Mouse (Mus musculus) hindbrain, embryonic 11.5 days (tissue): Measurements from ENCODE around the gene Rtn4r. TPM values are rescaled to one million over a fixed set of nuclear protein-coding genes. Genes with fewer than 3 reads are reported as not detected.

Source experiments
- ATAC-seq: fragments of 200-750 bp; cut with Nextera tagmentation; 2 replicates; pipeline ENCODE4 v1.8.0; 2017; ENCODE audit warnings: mild to moderate bottlenecking, moderate TSS enrichment, moderate library complexity; ENCODE audit not compliant: low FRiP score
- DNase-seq: peaks from one replicate; pipeline ENCODE4 v3.0.0-alpha.2; 2015; ENCODE audit warnings: low spot score
- H3K27ac ChIP-seq: fragments of 300-500 bp; sonication (generic); 2 replicates; pipeline ENCODE4 v1.5.1; 2014; ENCODE audit warnings: mild to moderate bottlenecking, low read depth, low read length
- H3K27me3 ChIP-seq: fragments of 300-500 bp; sonication (generic); 2 replicates; pipeline ENCODE4 v1.6.1; 2014; ENCODE audit warnings: mild to moderate bottlenecking, low read length, moderate library complexity, mixed read lengths; ENCODE audit not compliant: control insufficient read depth, insufficient read depth
- H3K36me3 ChIP-seq: fragments of 300-500 bp; sonication (generic); 2 replicates; pipeline ENCODE4 v1.6.1; 2014; ENCODE audit warnings: mild to moderate bottlenecking, low read length, moderate library complexity, mixed read lengths; ENCODE audit not compliant: control insufficient read depth, insufficient read depth
- H3K4me1 ChIP-seq: fragments of 300-500 bp; sonication (generic); replicated peaks from 2 replicates; pipeline ENCODE4 v1.6.1; 2014; ENCODE audit warnings: low read length, mixed read lengths; ENCODE audit not compliant: control insufficient read depth, insufficient read depth
- H3K4me2 ChIP-seq: fragments of 300-500 bp; sonication (generic); replicated peaks from 2 replicates; pipeline ENCODE4 v1.6.1; 2014; ENCODE audit warnings: mild to moderate bottlenecking, low read depth, low read length
- H3K4me3 ChIP-seq: fragments of 300-500 bp; sonication (generic); 2 replicates; pipeline ENCODE4 v1.5.1; 2014; ENCODE audit warnings: low read depth, low read length
- H3K9ac ChIP-seq: fragments of 300-500 bp; sonication (generic); 2 replicates; pipeline ENCODE4 v1.6.1; 2014; ENCODE audit warnings: low read depth, low read length
- H3K9me3 ChIP-seq: fragments of 300-500 bp; sonication (generic); 2 replicates; pipeline ENCODE4 v1.6.1; 2016; ENCODE audit warnings: low read length; ENCODE audit not compliant: control insufficient read depth
- WGBS: fragments of 180-500 bp; shearing (Covaris S2); extraction: QIAGEN DNeasy Blood & Tissue Kit; methylation state at CpG from one replicate; pipeline ENCODE4 v1.1.7; 2014; 5-methylcytosine and 5-hydroxymethylcytosine counted together
- polyA plus RNA-seq: library from polyadenylated mRNA; unstranded; fragments of >200 nt; fragmentation: Nextera tagmentation; extraction: Ambion mirVana; gene quantifications from 2 replicates; pipeline ENCODE4 v1.2.1, GENCODE M21; 2014

Gene Rtn4r
- polyA plus RNA-seq, 1 experiment from 2014 or later, result 3.3 TPM

GRCm38 (mm10) chr16:18119031-18119730 is 8.3 kb upstream of the Rtn4r start:
- WGBS, result 23% methylated on average over 8 of the region's 8 CpGs
- no peaks in the 10 kb centered on the region; the same call in 1 of the 2 replicates for H3K4me1 ChIP-seq
- no peak overlapping the region for H3K27ac ChIP-seq
- no peaks in the 10 kb centered on the region for H3K36me3 ChIP-seq
- H3K27me3 ChIP-seq, result no peaks in the 10 kb centered on the region
- ATAC-seq (peak; percentile 76), DNase-seq (peak; percentile 82)
- H3K9ac ChIP-seq, result no peak overlapping the region
- no peak overlapping the region for H3K4me2 ChIP-seq
- H3K9me3 ChIP-seq, result no peaks in the 10 kb centered on the region
- H3K4me3 ChIP-seq, result no peak overlapping the region

- no peak for ATAC-seq
- no peaks in the 10 kb centered on the region for H3K9me3 ChIP-seq
- 57% methylated on average over 2 of the region's 2 CpGs for WGBS
- no peak overlapping the region for H3K9ac ChIP-seq
- no peak for DNase-seq
- peaks cover 17% of the 10 kb centered on the region for H3K27me3 ChIP-seq
- H3K36me3 ChIP-seq, result no peaks in the 10 kb centered on the region
- H3K27ac ChIP-seq, result no peak overlapping the region
- no peak overlapping the region for H3K4me2 ChIP-seq
- no peak overlapping the region for H3K4me3 ChIP-seq
- no peaks in the 10 kb centered on the region; the same call in 1 of the 2 replicates for H3K4me1 ChIP-seq
Measured at GRCm38 (mm10) chr16:18122740-18123139, 4.7 kb upstream of the Rtn4r start.

DNA sequence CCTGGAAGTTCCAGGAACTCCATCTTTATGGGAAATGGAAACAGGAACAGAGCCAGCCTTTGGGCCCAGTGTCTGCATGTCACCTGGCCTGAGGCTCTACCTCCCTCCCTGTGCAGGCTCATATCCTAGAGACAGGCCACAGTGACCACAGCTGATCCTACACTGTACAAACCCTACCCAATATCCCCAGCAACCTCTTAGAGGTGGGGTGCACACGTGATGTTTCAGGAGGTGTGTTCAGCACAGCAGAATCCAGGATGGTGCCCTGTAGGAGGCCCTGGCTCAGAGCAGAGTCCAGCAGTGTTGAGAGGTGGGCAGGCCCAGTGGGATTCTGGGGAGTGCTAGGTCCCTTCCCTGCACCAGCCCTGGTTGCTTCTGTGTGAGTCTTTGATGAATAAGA is 4.0 kb upstream of the Rtn4r start:
- Histone ChIP-seq H3K36me3 (no peaks in the 10 kb centered on the region), H3K9me3 (no peaks in the 10 kb centered on the region), H3K4me1 (peaks cover 6% of the 10 kb centered on the region), H3K27me3 (peaks cover 22% of the 10 kb centered on the region), H3K27ac (no peak overlapping the region), H3K4me2 (no peak overlapping the region), H3K4me3 (no peak overlapping the region), H3K9ac (no peak overlapping the region)
- DNase-seq (no peak), ATAC-seq (no peak)
- WGBS, result 57% methylated on average over 1 of the region's 1 CpGs

DNA sequence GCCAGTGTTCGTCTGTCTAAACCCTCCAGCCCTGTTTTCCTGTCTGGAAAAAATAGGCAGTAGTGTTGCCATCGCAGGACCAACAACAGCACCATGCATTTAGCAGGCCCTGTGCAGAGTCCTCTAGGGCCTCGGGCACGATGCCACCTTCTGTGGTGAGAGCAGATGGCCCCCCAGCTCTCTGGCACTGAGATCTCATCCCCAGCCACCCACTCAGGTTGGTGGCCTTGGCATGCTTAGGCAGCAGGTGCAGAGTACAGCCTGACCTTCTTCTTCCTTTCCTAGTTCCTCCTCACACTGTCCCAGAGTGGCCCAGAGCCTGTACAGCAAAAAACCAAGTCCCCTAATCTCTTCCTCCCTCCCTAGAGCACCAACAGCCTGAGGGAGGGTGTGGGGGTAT is 3.4 kb upstream of the Rtn4r start:
- no peaks in the 10 kb centered on the region for H3K9me3 ChIP-seq
- H3K4me1 ChIP-seq, result peaks cover 6% of the 10 kb centered on the region
- H3K4me3 ChIP-seq, result no peak overlapping the region
- no peaks in the 10 kb centered on the region for H3K36me3 ChIP-seq
- no peak for ATAC-seq
- WGBS, result 85% methylated on average over 4 of the region's 4 CpGs
- no peak overlapping the region for H3K9ac ChIP-seq
- H3K27ac ChIP-seq, result no peak overlapping the region
- H3K27me3 ChIP-seq, result peaks cover 27% of the 10 kb centered on the region
- H3K4me2 ChIP-seq, result no peak overlapping the region
- DNase-seq, result no peak

GRCm38 (mm10) chr16:18124626-18125025 is 2.8 kb upstream of the Rtn4r start:
- 21% methylated on average over 5 of the region's 5 CpGs for WGBS
- Histone ChIP-seq H3K27me3 (peaks cover 32% of the 10 kb centered on the region), H3K9ac (no peak overlapping the region), H3K4me3 (no peak overlapping the region), H3K36me3 (no peaks in the 10 kb centered on the region), H3K4me1 (peaks cover 6% of the 10 kb centered on the region; the same call in 1 of the 2 replicates), H3K9me3 (no peaks in the 10 kb centered on the region), H3K4me2 (no peak overlapping the region), H3K27ac (no peak overlapping the region)
- ATAC-seq (no peak), DNase-seq (no peak)

DNA sequence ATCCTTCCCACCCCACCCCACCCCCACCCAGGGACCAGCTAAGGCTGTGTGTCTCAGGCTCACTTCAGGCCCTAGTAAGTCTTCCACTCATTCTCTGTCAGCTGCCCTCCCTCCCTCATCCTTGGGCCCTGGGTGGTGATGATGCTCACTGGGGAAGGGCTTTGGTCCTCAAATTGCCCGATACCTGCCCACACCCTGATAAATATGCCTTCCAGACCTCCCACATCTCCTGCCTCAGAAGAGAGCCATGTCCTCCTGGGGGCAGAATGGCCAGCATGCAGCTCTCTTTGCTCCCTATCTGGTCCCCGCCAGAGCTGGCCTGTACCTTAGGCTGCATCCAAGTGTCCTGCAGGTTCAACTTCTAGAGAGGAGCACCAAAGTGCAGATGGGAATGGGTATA is 2.3 kb upstream of the Rtn4r start:
- H3K9ac ChIP-seq, result no peak overlapping the region
- no peak overlapping the region for H3K27ac ChIP-seq
- H3K9me3 ChIP-seq, result no peaks in the 10 kb centered on the region
- peaks cover 6% of the 10 kb centered on the region; the same call in 1 of the 2 replicates for H3K4me1 ChIP-seq
- no peak overlapping the region for H3K4me3 ChIP-seq
- 85% methylated on average over 2 of the region's 2 CpGs for WGBS
- peaks cover 32% of the 10 kb centered on the region for H3K27me3 ChIP-seq
- no peak overlapping the region for H3K4me2 ChIP-seq
- ATAC-seq, result no peak
- no peak for DNase-seq
- no peaks in the 10 kb centered on the region for H3K36me3 ChIP-seq

DNA sequence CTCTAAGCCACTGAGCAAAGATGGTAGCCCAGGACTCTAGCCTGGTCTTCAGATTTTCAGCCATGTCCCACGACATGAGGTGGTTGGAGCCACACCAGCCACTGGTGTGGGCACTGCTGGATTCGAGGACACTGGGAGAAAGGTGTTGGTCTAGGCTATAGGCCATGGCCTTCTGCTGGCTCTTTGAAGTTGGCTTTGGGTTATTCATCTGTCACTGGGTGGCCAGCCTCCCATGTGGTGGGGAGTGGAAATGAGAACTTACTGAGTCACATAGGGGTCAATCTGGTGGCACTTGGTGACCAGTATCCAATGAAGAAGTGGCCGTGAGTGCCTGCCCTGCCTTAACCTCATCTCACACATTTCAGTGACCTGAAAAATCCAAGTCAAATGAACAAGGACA is 1.2 kb upstream of the Rtn4r start:
- 81% methylated on average over 3 of the region's 3 CpGs for WGBS
- peaks cover 6% of the 10 kb centered on the region; the same call in 1 of the 2 replicates for H3K4me1 ChIP-seq
- no peaks in the 10 kb centered on the region for H3K9me3 ChIP-seq
- peaks cover 32% of the 10 kb centered on the region for H3K27me3 ChIP-seq
- ATAC-seq, result no peak
- no peak overlapping the region for H3K4me3 ChIP-seq
- DNase-seq, result no peak
- H3K27ac ChIP-seq, result no peak overlapping the region
- no peak overlapping the region for H3K9ac ChIP-seq
- H3K36me3 ChIP-seq, result no peaks in the 10 kb centered on the region
- no peak overlapping the region for H3K4me2 ChIP-seq

DNA sequence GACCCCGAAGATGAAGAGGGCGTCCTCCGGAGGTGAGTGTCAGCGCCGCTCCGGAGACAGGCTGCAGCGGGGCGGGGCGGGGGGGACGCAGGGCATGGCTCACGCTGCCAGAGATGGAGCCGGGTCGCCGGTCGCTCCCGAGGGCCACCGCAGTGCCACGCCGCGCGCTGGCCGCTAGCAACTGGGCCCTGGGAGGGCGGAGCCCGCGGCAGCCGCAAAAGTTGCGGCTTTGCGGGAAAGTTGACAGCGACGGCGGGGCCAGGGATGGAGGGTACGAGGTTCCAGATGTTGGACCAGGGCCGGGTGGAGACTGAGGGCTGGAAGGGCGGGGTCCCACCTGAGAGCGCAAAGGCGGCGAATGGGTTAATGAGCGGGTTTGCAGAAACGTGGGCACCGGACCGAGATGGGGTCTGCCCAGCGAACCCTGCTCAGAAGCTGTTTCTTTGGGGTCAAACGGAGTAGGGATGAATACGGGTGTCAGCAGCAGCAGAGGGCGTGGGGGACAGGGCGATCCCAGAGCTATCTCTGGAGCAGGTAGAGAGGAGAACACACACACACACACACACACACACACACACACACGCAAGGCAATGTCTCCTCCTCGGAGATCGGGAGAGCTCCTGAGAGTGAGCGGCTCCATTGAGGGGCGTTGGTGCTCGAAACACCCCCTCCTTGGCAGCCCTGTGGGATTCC is 575 bp downstream of the Rtn4r start:
- H3K9me3 ChIP-seq, result no peaks in the 10 kb centered on the region
- H3K27me3 ChIP-seq, result peaks cover 32% of the 10 kb centered on the region
- H3K36me3 ChIP-seq, result no peaks in the 10 kb centered on the region
- H3K4me1 ChIP-seq, result peaks cover 6% of the 10 kb centered on the region; the same call in 1 of the 2 replicates
- peak overlapping the region; percentile 54 for H3K4me3 ChIP-seq
- peak overlapping the region; percentile 79 for H3K9ac ChIP-seq
- 2% methylated on average over 51 of the region's 52 CpGs for WGBS
- ATAC-seq (peak; percentile 51; the same call in 1 of the 2 replicates), DNase-seq (peak; percentile 48)
- peak overlapping the region; percentile 99 for H3K4me2 ChIP-seq
- peak overlapping the region; percentile 45; the same call in 1 of the 2 replicates for H3K27ac ChIP-seq

GRCm38 (mm10) chr16:18128564-18128935 is 1.1 kb downstream of the Rtn4r start:
- ATAC-seq (no peak), DNase-seq (peak; percentile 18)
- H3K4me1 ChIP-seq, result peaks cover 6% of the 10 kb centered on the region; the same call in 1 of the 2 replicates
- H3K36me3 ChIP-seq, result no peaks in the 10 kb centered on the region
- H3K4me3 ChIP-seq, result peak overlapping the region; percentile 54
- H3K9me3 ChIP-seq, result no peaks in the 10 kb centered on the region
- H3K27me3 ChIP-seq, result peaks cover 32% of the 10 kb centered on the region
- peak overlapping the region; percentile 34; the same call in 1 of the 2 replicates for H3K9ac ChIP-seq
- 65% methylated on average over 6 of the region's 6 CpGs for WGBS
- H3K4me2 ChIP-seq, result peak overlapping the region; percentile 99
- no peak overlapping the region for H3K27ac ChIP-seq
